Mouse (Mus musculus) kidney, postnatal 0 days (tissue): Measurements from ENCODE around the gene Usp46. TPM values are rescaled to one million over a fixed set of nuclear protein-coding genes. Genes with fewer than 3 reads are reported as not detected.

ENCODE experiments used
- ATAC-seq: fragments of 200-750 bp; cut with Nextera tagmentation; replicated peaks from 2 replicates; pipeline ENCODE4 v1.8.0; 2017; ENCODE audit warnings: low read depth, moderate number of reproducible peaks, moderate TSS enrichment, moderate library complexity; ENCODE audit not compliant: low FRiP score
- DNase-seq: peaks from one replicate; pipeline ENCODE4 v3.0.0-alpha.2; 2016; ENCODE audit warnings: low spot score
- H3K27ac ChIP-seq: fragments of 300-500 bp; sonication (generic); 2 replicates; pipeline ENCODE4 v1.5.1; 2014; ENCODE audit warnings: mild to moderate bottlenecking
- H3K27me3 ChIP-seq: fragments of 300-500 bp; sonication (generic); 2 replicates; pipeline ENCODE4 v1.6.1; 2014; ENCODE audit warnings: low read length, mixed read lengths; ENCODE audit not compliant: insufficient read depth
- H3K36me3 ChIP-seq: fragments of 300-500 bp; sonication (generic); 2 replicates; pipeline ENCODE4 v1.6.1; 2014; ENCODE audit warnings: low read length, mixed read lengths; ENCODE audit not compliant: insufficient read depth
- H3K4me1 ChIP-seq: fragments of 300-500 bp; sonication (generic); replicated peaks from 2 replicates; pipeline ENCODE4 v1.6.1; 2014; ENCODE audit warnings: antibody characterized with exemption, low read length, mixed read lengths; ENCODE audit not compliant: insufficient read depth
- H3K4me2 ChIP-seq: fragments of 300-500 bp; sonication (generic); 2 replicates; pipeline ENCODE4 v1.6.1; 2014; ENCODE audit warnings: mild to moderate bottlenecking, low read length, moderate library complexity, mixed read lengths
- H3K4me3 ChIP-seq: fragments of 300-500 bp; sonication (generic); replicated peaks from 2 replicates; pipeline ENCODE4 v1.5.1; 2014; ENCODE audit warnings: low read depth, low read length
- H3K9ac ChIP-seq: fragments of 300-500 bp; sonication (generic); 2 replicates; pipeline ENCODE4 v1.6.1; 2014; ENCODE audit warnings: low read depth, low read length
- H3K9me3 ChIP-seq: fragments of 300-500 bp; sonication (generic); replicated peaks from 2 replicates; pipeline ENCODE4 v1.6.1; 2016; ENCODE audit warnings: low read length, inconsistent platforms, mixed read lengths
- CTCF ChIP-seq: IDR thresholded peaks from 2 replicates; pipeline ENCODE4 v1.5.1; 2016; ENCODE audit warnings: antibody characterized with exemption, low read depth, mild to moderate bottlenecking, moderate library complexity
- WGBS: fragments of 180-500 bp; shearing (Covaris S2); extraction: QIAGEN DNeasy Blood & Tissue Kit; methylation state at CpG from one replicate; pipeline ENCODE4 v1.1.7; 2014; 5-methylcytosine and 5-hydroxymethylcytosine counted together
- polyA plus RNA-seq: library from polyadenylated mRNA; unstranded; fragments of >200 nt; fragmentation: Nextera tagmentation; extraction: Ambion mirVana; gene quantifications from 2 replicates; pipeline ENCODE4 v1.2.1, GENCODE M21; 2015

Usp46 gene
- polyA plus RNA-seq: 20.4 and 21.3 TPM in 2 replicates

DNA sequence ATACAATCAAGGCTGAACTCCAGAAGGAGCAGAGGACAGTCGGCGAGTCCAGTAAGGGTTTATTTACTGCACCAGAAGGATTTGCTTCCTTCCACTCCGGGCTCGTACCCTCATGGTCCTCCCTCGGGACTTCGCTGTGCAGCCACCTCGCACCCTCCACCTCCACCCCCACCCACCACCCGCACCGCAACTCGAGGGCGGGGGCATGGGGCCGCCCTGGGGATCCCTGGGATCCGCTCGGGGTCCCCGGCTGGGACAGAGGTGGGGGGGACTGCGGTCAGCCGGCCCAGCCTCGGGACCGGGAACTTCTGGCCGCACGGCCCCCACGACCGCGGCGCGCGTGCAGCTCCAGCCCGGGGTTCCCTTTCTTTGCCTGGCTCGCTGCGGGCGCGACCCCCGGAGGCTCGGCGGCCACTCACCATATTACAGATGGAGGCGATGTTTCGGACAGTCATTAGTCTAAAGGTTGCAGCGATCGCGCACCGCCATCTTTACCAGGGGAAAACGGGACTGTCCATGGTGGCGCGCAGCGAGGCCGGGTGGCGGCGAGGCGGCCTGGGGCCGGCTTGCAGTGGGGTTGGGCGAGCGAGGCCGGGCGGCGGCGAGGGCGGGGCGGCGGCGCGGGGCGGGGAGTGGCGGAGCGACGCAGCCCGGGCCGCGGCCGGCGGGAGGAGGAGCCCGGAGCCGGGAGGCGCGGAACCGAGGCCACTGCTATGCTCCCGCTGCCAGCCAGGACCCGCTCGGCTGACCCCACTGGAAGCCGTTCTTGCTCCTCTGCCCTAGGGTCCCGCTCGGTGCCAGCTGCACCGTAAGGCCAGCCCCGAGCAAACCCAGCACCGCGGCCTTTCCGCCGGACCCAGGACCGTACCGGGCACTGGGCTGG, at the start of gene Usp46:
TSS of gene Usp46 (minus strand) at position 601 of the 883 bp plus-strand sequence.
- Histone ChIP-seq H3K4me2 (peak within 1 kb of the TSS; percentile 86), H3K27me3 (no peaks in the 10 kb centered on the region), H3K9ac (peak within 1 kb of the TSS; percentile 97), H3K27ac (peak within 1 kb of the TSS; percentile 98), H3K4me3 (peak within 1 kb of the TSS; percentile 89), H3K4me1 (peaks cover 25% of the 10 kb centered on the region), H3K9me3 (no peaks in the 10 kb centered on the region), H3K36me3 (no peaks in the 10 kb centered on the region)
- WGBS: under 1% methylated on average over 59 of the region's 89 CpGs
- TF ChIP-seq CTCF: no peak
- DNase-seq (peak; percentile 89), ATAC-seq (peak; percentile 89)

DNA sequence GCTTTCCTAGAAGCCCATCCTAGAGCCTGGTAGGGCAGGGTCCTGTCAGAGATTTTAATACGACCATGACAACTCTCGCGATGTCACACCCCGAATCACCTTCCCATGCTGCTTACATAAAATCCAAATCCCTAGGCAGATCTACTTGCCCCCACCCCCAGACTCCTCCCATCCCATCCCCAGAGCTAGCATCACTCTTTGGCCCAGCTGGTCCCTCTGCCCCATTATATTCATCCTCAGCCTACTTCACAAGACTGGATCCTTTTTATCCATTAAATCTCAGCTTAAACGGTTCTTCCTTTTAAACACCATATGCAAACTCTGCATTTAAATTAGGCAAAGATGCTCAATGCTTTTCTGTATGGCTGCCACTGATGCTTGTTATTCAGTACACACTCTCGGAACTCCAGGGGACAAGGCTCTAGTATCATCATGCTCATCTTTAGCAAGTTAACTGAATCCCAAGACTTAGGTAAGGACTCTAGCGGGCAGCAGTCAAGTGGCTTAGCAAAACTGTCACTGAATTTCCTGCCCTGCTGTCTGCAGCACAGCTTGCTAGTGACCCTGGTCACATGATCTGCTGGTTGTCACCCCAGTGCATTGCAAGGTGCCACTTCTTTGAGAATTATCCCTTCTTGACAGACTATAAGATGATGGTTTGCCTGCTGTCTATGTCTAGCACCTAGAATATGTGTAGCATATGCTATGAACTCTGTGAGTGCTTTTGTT, 45.9 kb upstream of the Usp46 start:
- WGBS: 90% methylated on average over 7 of the region's 7 CpGs
- ATAC-seq (no peak), DNase-seq (no peak)
- Histone ChIP-seq H3K4me1 (no peaks in the 10 kb centered on the region), H3K9ac (no peak overlapping the region), H3K36me3 (no peaks in the 10 kb centered on the region), H3K4me2 (no peak overlapping the region), H3K4me3 (no peak overlapping the region), H3K27me3 (no peaks in the 10 kb centered on the region), H3K27ac (no peak overlapping the region), H3K9me3 (no peaks in the 10 kb centered on the region)
- TF ChIP-seq CTCF: no peak

DNA sequence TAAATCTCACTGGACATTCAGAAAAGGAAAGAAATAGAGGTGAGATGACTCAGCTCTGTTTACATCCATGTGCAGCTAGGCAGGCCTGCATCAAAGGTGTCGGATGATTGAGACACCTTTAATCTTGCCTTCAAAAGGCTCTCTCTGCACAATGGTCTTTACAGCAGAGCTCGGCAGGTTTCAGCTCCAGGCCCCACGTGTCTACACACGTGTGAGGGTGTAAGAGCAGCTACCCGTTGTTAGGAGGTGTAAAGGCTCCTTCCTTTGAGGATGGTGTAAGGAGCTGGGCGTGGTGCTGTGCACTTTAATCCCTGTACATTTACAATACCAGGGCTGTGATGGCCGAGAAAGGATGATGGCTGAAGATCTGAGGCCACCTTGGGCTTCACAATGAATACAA, 37.2 kb upstream of the Usp46 start:
- no peak overlapping the region for H3K4me3 ChIP-seq
- no peaks in the 10 kb centered on the region for H3K4me1 ChIP-seq
- ATAC-seq (no peak), DNase-seq (no peak)
- no peaks in the 10 kb centered on the region for H3K36me3 ChIP-seq
- no peaks in the 10 kb centered on the region for H3K27me3 ChIP-seq
- H3K9me3 ChIP-seq: no peaks in the 10 kb centered on the region
- no peak overlapping the region for H3K4me2 ChIP-seq
- 40% methylated on average over 7 of the region's 7 CpGs for WGBS
- TF ChIP-seq CTCF: no peak
- no peak overlapping the region for H3K27ac ChIP-seq
- no peak overlapping the region for H3K9ac ChIP-seq

DNA sequence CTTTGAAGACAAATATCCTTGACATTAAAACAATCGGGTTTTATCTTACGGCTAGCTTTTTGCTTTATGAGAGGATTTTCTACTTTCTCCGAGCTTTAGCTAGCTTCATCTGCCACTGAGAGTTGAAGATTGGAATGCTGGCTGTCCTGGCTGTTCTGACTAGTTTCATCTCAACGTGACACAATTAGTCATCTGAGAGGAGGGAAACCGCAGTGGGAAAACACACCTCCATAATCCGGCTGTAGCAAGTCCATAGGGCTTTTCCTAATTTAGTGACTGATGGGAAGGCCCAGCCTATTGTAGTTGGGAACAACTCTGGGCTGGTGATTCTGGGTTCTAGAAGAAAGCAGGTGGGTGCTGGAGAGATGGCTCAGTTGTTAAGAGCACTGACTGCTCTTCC, 33.5 kb upstream of the Usp46 start:
- H3K9ac ChIP-seq: no peak overlapping the region
- TF ChIP-seq CTCF: no peak
- H3K4me1 ChIP-seq: no peaks in the 10 kb centered on the region
- no peak overlapping the region for H3K4me2 ChIP-seq
- H3K9me3 ChIP-seq: no peaks in the 10 kb centered on the region
- ATAC-seq (no peak), DNase-seq (no peak)
- WGBS: 75% methylated on average over 6 of the region's 6 CpGs
- H3K27ac ChIP-seq: no peak overlapping the region
- no peak overlapping the region for H3K4me3 ChIP-seq
- no peaks in the 10 kb centered on the region for H3K36me3 ChIP-seq
- H3K27me3 ChIP-seq: no peaks in the 10 kb centered on the region

DNA sequence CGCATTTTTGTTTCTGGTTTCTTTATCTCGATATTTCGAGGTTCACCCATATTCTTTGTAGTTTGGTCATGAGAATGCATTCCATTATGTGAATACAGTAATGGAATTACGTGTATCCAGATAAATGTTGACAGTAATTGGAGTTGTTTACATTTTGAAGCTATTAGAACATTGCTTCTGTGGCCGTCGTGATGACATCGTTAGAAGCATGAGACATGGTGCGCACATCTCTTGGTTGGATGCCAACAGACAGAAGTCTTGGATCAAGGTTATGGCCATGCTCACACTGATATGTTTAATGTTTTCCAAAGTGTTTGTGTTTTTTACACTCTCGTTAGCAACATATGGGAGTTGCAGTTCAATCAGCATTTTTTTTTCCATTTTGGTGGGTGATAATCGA, 30.8 kb upstream of the Usp46 start:
- ATAC-seq (no peak), DNase-seq (no peak)
- H3K9me3 ChIP-seq: no peaks in the 10 kb centered on the region
- no peak for TF ChIP-seq CTCF
- no peak overlapping the region for H3K27ac ChIP-seq
- H3K4me1 ChIP-seq: peaks cover 7% of the 10 kb centered on the region
- no peak overlapping the region for H3K4me3 ChIP-seq
- no peak overlapping the region for H3K9ac ChIP-seq
- H3K27me3 ChIP-seq: no peaks in the 10 kb centered on the region
- no peak overlapping the region for H3K4me2 ChIP-seq
- WGBS: 84% methylated on average over 10 of the region's 10 CpGs
- H3K36me3 ChIP-seq: 0 out of 2 replicates have a peak, but pooled peaks cover 5% of the 10 kb centered on the region

DNA sequence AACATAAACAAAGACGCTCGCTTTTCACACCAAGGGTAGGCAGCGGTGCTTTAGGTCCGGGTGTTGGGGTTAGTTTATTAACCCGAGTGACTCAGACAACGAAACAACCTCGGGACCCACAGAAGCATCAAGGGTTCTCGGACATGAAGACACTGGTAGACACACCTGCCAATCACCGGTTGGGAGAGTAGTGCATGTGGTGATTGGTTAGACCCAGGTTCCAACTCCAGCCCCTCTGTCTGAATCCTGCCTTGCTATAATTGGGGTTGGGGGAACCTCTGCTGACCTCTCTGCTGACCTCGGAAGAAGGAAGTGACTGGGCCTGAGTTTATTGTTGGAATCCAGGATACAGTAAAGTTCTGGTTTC, 29.6 kb upstream of the Usp46 start:
- no peak overlapping the region for H3K4me3 ChIP-seq
- H3K4me2 ChIP-seq: no peak overlapping the region
- 38% methylated on average over 10 of the region's 10 CpGs for WGBS
- no peak for DNase-seq
- 0 out of 2 replicates have a peak, but pooled peaks cover 5% of the 10 kb centered on the region for H3K36me3 ChIP-seq
- H3K9ac ChIP-seq: no peak overlapping the region
- peaks cover 11% of the 10 kb centered on the region for H3K4me1 ChIP-seq
- no peak for ATAC-seq
- H3K27ac ChIP-seq: no peak overlapping the region
- no peaks in the 10 kb centered on the region for H3K27me3 ChIP-seq
- no peaks in the 10 kb centered on the region for H3K9me3 ChIP-seq
- no peak for TF ChIP-seq CTCF
